Mouse (Mus musculus): ENCODE data around the gene Mxra8. TPM values are rescaled to one million over a fixed set of nuclear protein-coding genes. Genes with fewer than 3 reads are reported as not detected.
A peak's percentile ranks its signal among the peaks of the same experiment; 100 is the strongest.

Gene Mxra8
- polyA plus RNA-seq, 1 experiment from 2014 or later, result 49.3 TPM

- Histone ChIP-seq H3K9ac (ENCODE audit: low read length) (peak overlapping the region; percentile 60), H3K36me3 (ENCODE audit: control insufficient read depth, insufficient read depth, low read length) (no peaks in the 10 kb centered on the region), H3K4me2 (ENCODE audit: low read depth, severe bottlenecking) (peak overlapping the region; percentile 55), H3K9me3 (ENCODE audit: control insufficient read depth, low read length) (no peaks in the 10 kb centered on the region), H3K27ac (replicated peaks; ENCODE audit: low read depth, low read length) (peak overlapping the region; percentile 38; the same call in 1 of the 2 replicates), H3K4me1 (ENCODE audit: control insufficient read depth, insufficient read depth, low read length) (peaks cover 11% of the 10 kb centered on the region), H3K27me3 (ENCODE audit: control insufficient read depth, insufficient read depth, low read length) (no peaks in the 10 kb centered on the region; the same call in 1 of the 2 replicates), H3K4me3 (ENCODE audit: low read depth, low read length) (peak overlapping the region; percentile 46)
- no peak for DNase-seq (ENCODE audit: low spot score)
- 5% methylated on average over 8 of the region's 8 CpGs for WGBS
- 0 out of 2 replicates have a peak, but pooled peaks have one; percentile 13 for ATAC-seq (ENCODE audit: insufficient number of reproducible peaks, low FRiP score, low TSS enrichment, low read depth)
These were observed 859 bp downstream of the Mxra8 start for GRCm38 (mm10) chr4:155840076-155841002.

DNA sequence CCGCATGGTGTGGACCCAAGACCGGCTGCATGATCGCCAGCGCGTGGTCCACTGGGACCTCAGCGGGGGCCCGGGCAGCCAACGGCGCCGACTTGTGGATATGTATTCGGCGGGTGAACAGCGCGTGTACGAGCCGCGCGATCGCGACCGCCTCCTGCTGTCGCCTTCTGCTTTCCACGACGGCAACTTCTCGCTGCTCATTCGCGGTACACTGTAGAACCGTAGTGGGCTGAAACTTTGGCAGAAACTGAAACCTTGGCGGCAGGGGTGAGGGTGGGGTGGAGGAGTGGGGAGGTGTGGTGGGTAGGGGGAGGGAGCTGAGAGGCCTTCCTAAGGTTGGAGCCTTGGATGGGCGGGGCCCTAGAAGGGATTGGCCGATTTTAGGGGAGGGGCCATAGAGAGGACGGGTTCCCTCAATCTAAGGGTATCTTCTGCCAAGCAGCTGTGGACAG lies 1.5 kb downstream of the Mxra8 start:
- Histone ChIP-seq H3K27ac (replicated peaks; ENCODE audit: low read depth, low read length) (no peak overlapping the region), H3K4me1 (ENCODE audit: control insufficient read depth, insufficient read depth, low read length) (peaks cover 11% of the 10 kb centered on the region), H3K4me3 (ENCODE audit: low read depth, low read length) (peak overlapping the region; percentile 46), H3K36me3 (ENCODE audit: control insufficient read depth, insufficient read depth, low read length) (no peaks in the 10 kb centered on the region), H3K27me3 (ENCODE audit: control insufficient read depth, insufficient read depth, low read length) (no peaks in the 10 kb centered on the region; the same call in 1 of the 2 replicates), H3K4me2 (ENCODE audit: low read depth, severe bottlenecking) (peak overlapping the region; percentile 55), H3K9me3 (ENCODE audit: control insufficient read depth, low read length) (no peaks in the 10 kb centered on the region), H3K9ac (ENCODE audit: low read length) (peak overlapping the region; percentile 47)
- under 1% methylated on average over 32 of the region's 32 CpGs for WGBS
- ATAC-seq (ENCODE audit: insufficient number of reproducible peaks, low FRiP score, low TSS enrichment, low read depth), result 0 out of 2 replicates have a peak, but pooled peaks have one; percentile 35
- peak; percentile 55 for DNase-seq (ENCODE audit: low spot score)

- H3K4me1 ChIP-seq (ENCODE audit: control insufficient read depth, insufficient read depth, low read length), result peaks cover 11% of the 10 kb centered on the region
- H3K4me2 ChIP-seq (ENCODE audit: low read depth, severe bottlenecking), result peak overlapping the region; percentile 55; the same call in 1 of the 2 replicates
- H3K27ac ChIP-seq (replicated peaks; ENCODE audit: low read depth, low read length), result no peak overlapping the region
- DNase-seq (ENCODE audit: low spot score) (no peak), ATAC-seq (ENCODE audit: insufficient number of reproducible peaks, low FRiP score, low TSS enrichment, low read depth) (0 out of 2 replicates have a peak, but pooled peaks have one; percentile 5)
- H3K27me3 ChIP-seq (ENCODE audit: control insufficient read depth, insufficient read depth, low read length), result no peaks in the 10 kb centered on the region; the same call in 1 of the 2 replicates
- no peaks in the 10 kb centered on the region for H3K9me3 ChIP-seq (ENCODE audit: control insufficient read depth, low read length)
- no peaks in the 10 kb centered on the region for H3K36me3 ChIP-seq (ENCODE audit: control insufficient read depth, insufficient read depth, low read length)
- WGBS, result 40% methylated on average over 38 of the region's 38 CpGs
- no peak overlapping the region for H3K9ac ChIP-seq (ENCODE audit: low read length)
- H3K4me3 ChIP-seq (ENCODE audit: low read depth, low read length), result no peak overlapping the region
These were observed 2.3 kb downstream of the Mxra8 start for GRCm38 (mm10) chr4:155841651-155842270.

- Histone ChIP-seq H3K36me3 (ENCODE audit: control insufficient read depth, insufficient read depth, low read length) (no peaks in the 10 kb centered on the region), H3K4me3 (ENCODE audit: low read depth, low read length) (no peak overlapping the region), H3K4me1 (ENCODE audit: control insufficient read depth, insufficient read depth, low read length) (peaks cover 16% of the 10 kb centered on the region), H3K27ac (replicated peaks; ENCODE audit: low read depth, low read length) (no peak overlapping the region), H3K27me3 (ENCODE audit: control insufficient read depth, insufficient read depth, low read length) (no peaks in the 10 kb centered on the region; the same call in 1 of the 2 replicates), H3K4me2 (ENCODE audit: low read depth, severe bottlenecking) (no peak overlapping the region), H3K9me3 (ENCODE audit: control insufficient read depth, low read length) (no peaks in the 10 kb centered on the region), H3K9ac (ENCODE audit: low read length) (no peak overlapping the region)
- no peak for ATAC-seq (ENCODE audit: insufficient number of reproducible peaks, low FRiP score, low TSS enrichment, low read depth)
- no peak for DNase-seq (ENCODE audit: low spot score)
- WGBS, result 88% methylated on average over 5 of the region's 5 CpGs
These were observed 3.8 kb downstream of the Mxra8 start for GRCm38 (mm10) chr4:155843231-155843630.

DNA sequence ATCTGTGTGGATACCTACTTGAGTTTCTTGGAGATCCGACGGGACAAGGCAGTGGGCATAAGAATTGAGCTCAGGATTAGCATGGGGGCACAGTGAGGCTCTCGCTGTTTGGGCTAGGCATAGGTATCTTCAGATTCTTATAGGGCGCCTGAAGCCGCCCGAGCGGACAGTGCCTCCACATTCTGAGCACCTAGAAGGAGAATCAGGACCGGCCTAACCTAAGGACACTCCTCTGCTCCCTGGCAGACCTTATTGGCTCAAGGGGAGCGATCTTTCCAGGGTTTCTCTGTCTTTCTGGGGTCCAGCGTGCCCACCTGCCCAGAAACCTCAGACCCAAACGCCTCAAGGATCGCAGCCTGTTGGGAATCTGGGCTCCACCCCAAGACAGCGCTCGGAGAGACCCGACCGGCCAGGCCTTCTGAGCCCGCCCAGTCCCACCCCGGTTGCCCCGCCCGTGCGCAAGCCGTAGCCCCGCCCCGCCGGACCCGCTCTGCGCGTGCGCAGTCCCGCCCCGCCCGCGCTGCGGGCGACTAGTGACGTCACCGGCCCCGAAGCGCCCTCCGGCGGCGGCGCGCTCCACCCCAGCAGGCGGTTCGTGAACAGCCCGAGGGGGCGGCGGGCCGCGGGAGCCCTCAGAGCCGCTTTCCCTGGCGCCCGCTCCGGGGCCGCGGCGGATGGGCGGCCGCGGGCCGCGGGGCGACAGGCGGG lies 7.5 kb downstream of the Mxra8 start, which contains the start of gene Dvl1:
TSS of gene Dvl1 (plus strand) at position 532 of the 708 bp plus-strand sequence.
- Histone ChIP-seq H3K4me2 (ENCODE audit: low read depth, severe bottlenecking) (peak within 1 kb of the TSS; percentile 85), H3K36me3 (ENCODE audit: control insufficient read depth, insufficient read depth, low read length) (no peaks in the 10 kb centered on the region), H3K4me3 (ENCODE audit: low read depth, low read length) (peak within 1 kb of the TSS; percentile 76), H3K27me3 (ENCODE audit: control insufficient read depth, insufficient read depth, low read length) (no peaks in the 10 kb centered on the region), H3K4me1 (ENCODE audit: control insufficient read depth, insufficient read depth, low read length) (peaks cover 9% of the 10 kb centered on the region), H3K9me3 (ENCODE audit: control insufficient read depth, low read length) (no peaks in the 10 kb centered on the region), H3K27ac (replicated peaks; ENCODE audit: low read depth, low read length) (0 out of 2 replicates have a peak within 1 kb of the TSS, but pooled peaks have one; percentile 1), H3K9ac (ENCODE audit: low read length) (peak within 1 kb of the TSS; percentile 63)
- 3% methylated on average over 42 of the region's 65 CpGs for WGBS
- ATAC-seq (ENCODE audit: insufficient number of reproducible peaks, low FRiP score, low TSS enrichment, low read depth), result peak; percentile 85
- DNase-seq (ENCODE audit: low spot score), result peak; percentile 95

DNA sequence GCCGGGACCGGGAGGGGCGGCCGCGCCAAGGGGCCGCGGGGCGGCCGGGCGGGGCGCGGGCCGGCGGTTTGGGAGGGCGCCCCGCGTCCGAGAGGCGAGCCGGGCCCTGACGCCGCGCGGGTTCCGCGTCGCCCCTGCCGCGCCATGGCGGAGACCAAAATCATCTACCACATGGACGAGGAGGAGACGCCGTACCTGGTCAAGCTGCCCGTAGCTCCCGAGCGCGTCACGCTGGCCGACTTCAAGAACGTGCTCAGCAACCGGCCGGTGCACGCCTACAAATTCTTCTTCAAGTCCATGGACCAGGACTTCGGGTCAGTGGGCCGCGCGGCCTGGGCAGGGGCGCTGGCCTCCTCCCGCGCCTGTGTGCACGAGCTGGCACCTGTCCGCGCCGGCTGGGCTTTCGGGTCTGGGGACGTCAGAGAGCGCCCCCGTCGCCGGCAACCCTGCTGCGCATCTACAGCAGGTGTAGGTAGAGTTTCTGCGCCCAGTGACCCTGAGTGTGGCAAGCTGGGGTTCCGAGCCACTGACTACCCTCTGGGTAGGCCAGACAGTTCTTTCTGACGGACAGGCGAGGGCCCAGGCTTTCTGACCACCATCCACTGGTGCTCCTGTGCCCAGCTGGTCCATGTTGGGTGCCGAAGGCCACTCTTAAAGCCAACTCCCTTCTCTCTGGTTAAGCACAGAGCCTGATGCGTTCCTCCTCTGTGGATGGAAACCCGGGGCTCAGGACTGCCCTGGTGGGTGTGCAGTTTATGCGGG lies 8.3 kb downstream of the Mxra8 start:
- 3% methylated on average over 67 of the region's 69 CpGs for WGBS
- Histone ChIP-seq H3K9ac (ENCODE audit: low read length) (peak overlapping the region; percentile 63), H3K27me3 (ENCODE audit: control insufficient read depth, insufficient read depth, low read length) (no peaks in the 10 kb centered on the region), H3K4me1 (ENCODE audit: control insufficient read depth, insufficient read depth, low read length) (peaks cover 9% of the 10 kb centered on the region), H3K9me3 (ENCODE audit: control insufficient read depth, low read length) (no peaks in the 10 kb centered on the region), H3K4me3 (ENCODE audit: low read depth, low read length) (peak overlapping the region; percentile 76), H3K36me3 (ENCODE audit: control insufficient read depth, insufficient read depth, low read length) (no peaks in the 10 kb centered on the region), H3K27ac (replicated peaks; ENCODE audit: low read depth, low read length) (0 out of 2 replicates have a peak overlapping the region, but pooled peaks have one; percentile 1), H3K4me2 (ENCODE audit: low read depth, severe bottlenecking) (peak overlapping the region; percentile 85)
- peak; percentile 48 for ATAC-seq (ENCODE audit: insufficient number of reproducible peaks, low FRiP score, low TSS enrichment, low read depth)
- DNase-seq (ENCODE audit: low spot score), result peak; percentile 63

- peak overlapping the region; percentile 22; the same call in 1 of the 2 replicates for H3K9ac ChIP-seq (ENCODE audit: low read length)
- no peak for ATAC-seq (ENCODE audit: insufficient number of reproducible peaks, low FRiP score, low TSS enrichment, low read depth)
These were observed 9.1 kb downstream of the Mxra8 start for GRCm38 (mm10) chr4:155848434-155849095.

More at GRCm38 (mm10) chr4:155848434-155849095, 9.1 kb downstream of the Mxra8 start:
- Histone ChIP-seq H3K9me3 (ENCODE audit: control insufficient read depth, low read length) (no peaks in the 10 kb centered on the region), H3K4me1 (ENCODE audit: control insufficient read depth, insufficient read depth, low read length) (peaks cover 9% of the 10 kb centered on the region), H3K4me3 (ENCODE audit: low read depth, low read length) (peak overlapping the region; percentile 76), H3K27me3 (ENCODE audit: control insufficient read depth, insufficient read depth, low read length) (no peaks in the 10 kb centered on the region), H3K27ac (replicated peaks; ENCODE audit: low read depth, low read length) (no peak overlapping the region), H3K4me2 (ENCODE audit: low read depth, severe bottlenecking) (peak overlapping the region; percentile 85), H3K36me3 (ENCODE audit: control insufficient read depth, insufficient read depth, low read length) (no peaks in the 10 kb centered on the region)
- 67% methylated on average over 7 of the region's 7 CpGs for WGBS
- no peak for DNase-seq (ENCODE audit: low spot score)
